Mouse (Mus musculus): Measurements from ENCODE around the gene Samd4b. TPM values are rescaled to one million over a fixed set of nuclear protein-coding genes. Genes with fewer than 3 reads are reported as not detected.

Gene Samd4b
- total RNA-seq, 2 experiments from 2014 or later = 67.9 to 70.0 TPM

Small RNA genes lying within 50 kb of the gene (microRNA-seq; reads per million reads assigned to microRNA genes)
- gene Mir7049 = 1.5 reads per million

Other genes starting within 250 kb of the Samd4b start
- 100 to 1,000 TPM; 913 to 959 TPM for gene Rps16, start 247.5 kb downstream of the Samd4b start, total RNA-seq (2021)
- gene Plekhg2, start 225.5 kb downstream of the Samd4b start, total RNA-seq (2021) = 10 to 100 TPM; 25.0 to 33.3 TPM
- gene Zfp36, start 217.9 kb downstream of the Samd4b start, total RNA-seq (2021) = 1 to 10 TPM; 1.9 to 2.3 TPM
- 10 to 100 TPM; 18.6 to 19.7 TPM for gene Med29, start 205.4 kb downstream of the Samd4b start, total RNA-seq (2021)
- gene Paf1, start 205.2 kb downstream of the Samd4b start, total RNA-seq (2021) = 10 to 100 TPM; 77.7 to 86.8 TPM
- 1 to 10 TPM; 2.5 to 3.3 TPM for gene Gmfg, start 160.7 kb downstream of the Samd4b start, total RNA-seq (2021)
- gene Lrfn1, start 146.2 kb downstream of the Samd4b start, total RNA-seq (2021) = 100 to 1,000 TPM; 125 TPM
- gene Ifnl2, start 87.7 kb downstream of the Samd4b start, total RNA-seq (2021) = not detected
- gene Ifnl3, start 75.3 kb downstream of the Samd4b start, total RNA-seq (2021) = not detected
- gene Sycn, start 57.3 kb downstream of the Samd4b start, total RNA-seq (2021) = not detected
- gene Nccrp1, start 50.9 kb downstream of the Samd4b start, total RNA-seq (2021) = not detected
- gene Pak4, start within 50 bp of the Samd4b start, total RNA-seq (2021) = 10 to 100 TPM; 11.6 to 11.9 TPM
- gene Acp7, start 33.2 kb upstream of the Samd4b start, total RNA-seq (2021) = under 1 TPM; 0.18 to 0.89 TPM
- 10 to 100 TPM; 20.1 to 22.8 TPM for gene Fbxo27, start 94.7 kb upstream of the Samd4b start, total RNA-seq (2021)
- 1 to 10 TPM; 2.9 to 3.7 TPM for gene Fbxo17, start 118.7 kb upstream of the Samd4b start, total RNA-seq (2021)
- gene Mrps12, start 143.7 kb upstream of the Samd4b start, total RNA-seq (2021) = 10 to 100 TPM; 41.1 to 41.6 TPM
- 10 to 100 TPM; 11.9 to 13.3 TPM for gene Sars2, start 143.8 kb upstream of the Samd4b start, total RNA-seq (2021)
- gene Ccer2, start 158.0 kb upstream of the Samd4b start, total RNA-seq (2021) = under 1 TPM in 1 of 2 experiments, not detected in 1; 0.68 TPM
- 10 to 100 TPM; 91.5 to 99.9 TPM for gene Sirt2, start 168.6 kb upstream of the Samd4b start, total RNA-seq (2021)
- 10 to 100 TPM; 35.3 to 35.6 TPM for gene Nfkbib, start 169.4 kb upstream of the Samd4b start, total RNA-seq (2021)
- 1 to 10 TPM; 1.5 to 1.6 TPM for gene Rinl, start 190.8 kb upstream of the Samd4b start, total RNA-seq (2021)
- gene Hnrnpl, start 210.4 kb upstream of the Samd4b start, total RNA-seq (2021) = 100 to 1,000 TPM; 572 to 576 TPM
- gene Ech1, start 227.1 kb upstream of the Samd4b start, total RNA-seq (2021) = 10 to 100 TPM; 45.3 to 45.9 TPM
- gene Lgals4, start 235.7 kb upstream of the Samd4b start, total RNA-seq (2021) = 1 to 10 TPM; 3.6 to 4.6 TPM

All from left cerebral cortex, postnatal 4 days (tissue).